Comparison of ENCODE assay signal across 8 mouse cellular contexts in genomic region chr6:14899936-14900578, GRCm38 (mm10). TPM values are rescaled to one million over a fixed set of nuclear protein-coding genes. Genes with fewer than 3 reads are reported as not detected.
DNase-seq lines count a peak whose midpoint lies in the region; ATAC-seq and TF ChIP-seq lines count a peak whose summit lies in the region.

No protein-coding gene starts in this region.

- peak overlapping the region; percentile 42; the same call in 1 of the 2 replicates for H3K4me3 ChIP-seq in kidney, adult 2 months (ENCODE audit: insufficient read depth, low read depth, low read length)
- peak overlapping the region; percentile 54 for H3K4me3 ChIP-seq in midbrain, embryonic 11.5 days (ENCODE audit: low read depth, low read length)

- peaks cover 4% of the 10 kb centered on the region; the same call in 1 of the 2 replicates for H3K27me3 ChIP-seq in kidney, adult 2 months (replicated peaks; ENCODE audit: control insufficient read depth, insufficient read depth, low read length)
- no peaks in the 10 kb centered on the region for H3K27me3 ChIP-seq in midbrain, embryonic 11.5 days (ENCODE audit: control insufficient read depth, insufficient read depth, low read length)

- no peak overlapping the region for H3K27ac ChIP-seq in kidney, adult 2 months (ENCODE audit: insufficient read depth, low read depth, low read length)
- H3K27ac ChIP-seq in midbrain, embryonic 11.5 days (ENCODE audit: low read depth, low read length), result peak overlapping the region; percentile 87

- H3K4me2 ChIP-seq in midbrain, embryonic 11.5 days, result peak overlapping the region; percentile 92

- peak; percentile 43 for ATAC-seq in midbrain, embryonic 11.5 days (ENCODE audit: low FRiP score)
- ATAC-seq in erythroblast, adult 5-6 weeks (replicated peaks; ENCODE audit: low FRiP score, poor library complexity, severe bottlenecking), result no peak

- TF ChIP-seq POLR2A in kidney, adult 2 months (IDR thresholded peaks at IDR 0.05; ENCODE audit: low read depth, low read length), result no peak

- 5% methylated on average over 29 of the region's 29 CpGs for WGBS in kidney, adult 2 months
- under 1% methylated on average over 29 of the region's 29 CpGs for WGBS in midbrain, embryonic 11.5 days

- no peaks in the 10 kb centered on the region for H3K4me1 ChIP-seq in kidney, adult 2 months (ENCODE audit: control insufficient read depth, insufficient read depth, low read length)
- H3K4me1 ChIP-seq in midbrain, embryonic 11.5 days (ENCODE audit: control insufficient read depth, insufficient read depth, low read length), result peaks cover 24% of the 10 kb centered on the region

- H3K9ac ChIP-seq in midbrain, embryonic 11.5 days (ENCODE audit: low read length), result peak overlapping the region; percentile 72

- DNase-seq in kidney, adult 2 months, result no peak
- no peak for DNase-seq in kidney, adult 11 months
- DNase-seq in adrenal gland, postnatal 36 days, result peak; percentile 16 to 22
- peak; percentile 28 for DNase-seq in forelimb bud, embryonic 11.5 days (ENCODE audit: low read depth, low spot score)
- DNase-seq in kidney, postnatal 14 days, result peak; percentile 3
- peak; percentile 97 for DNase-seq in midbrain, embryonic 11.5 days (ENCODE audit: low spot score, missing footprints)
- no peak for DNase-seq in left cerebral cortex, adult 8-10 months (ENCODE audit: low spot score in 2 of 2)

- TF ChIP-seq CTCF in kidney, adult 2 months (conservative IDR thresholded peaks at IDR 0.05; ENCODE audit: insufficient read depth, insufficient read length, low read depth, low read length), result no peak

- no peaks in the 10 kb centered on the region for H3K36me3 ChIP-seq in kidney, adult 2 months (ENCODE audit: control insufficient read depth, insufficient read depth, low read length)
- H3K36me3 ChIP-seq in midbrain, embryonic 11.5 days (ENCODE audit: control insufficient read depth, insufficient read depth, low read length), result no peaks in the 10 kb centered on the region

- no peaks in the 10 kb centered on the region for H3K9me3 ChIP-seq in midbrain, embryonic 11.5 days (ENCODE audit: control insufficient read depth, low read length)

RNA-seq across cellular contexts. Expression of gene Foxp2, which starts 1.1 kb away (rescaled TPM):
- polyA plus RNA-seq in kidney, adult 2 months (2012; rRNA removed), result 0.69 and 0.86 TPM in 2 replicates
- 1 to 10 TPM; 6.1 to 6.2 TPM for total RNA-seq in adrenal gland, postnatal 36 days (2021)
- 42.4 and 45.4 TPM in 2 replicates for polyA plus RNA-seq in midbrain, embryonic 11.5 days (2014; fragmentation: Nextera tagmentation; extraction: Ambion mirVana)
- total RNA-seq in erythroblast, adult 5-6 weeks (2015; ENCODE audit: low replicate concordance), result not detected in 2 replicates
- 0.17 TPM in 1 of 2 replicates, not detected in the other for total RNA-seq in erythroblast, adult 5-6 weeks (2017; ENCODE audit: low replicate concordance)
- 10 to 100 TPM; 17.4 to 23.3 (median 20.3) TPM for total RNA-seq in left cerebral cortex, adult 8-10 months (2022)

Comparison
In these comparisons a context has a peak if more than half of its experiments do, and no peak if none do; other contexts are left out.
1. DNase-seq: peak in adrenal gland, postnatal 36 days (2 of 2), forelimb bud, embryonic 11.5 days (single experiment), kidney, postnatal 14 days (single experiment) and midbrain, embryonic 11.5 days (single experiment); none in kidney, adult 2 months (single experiment), kidney, adult 11 months (single experiment) and left cerebral cortex, adult 8-10 months (0 of 2).
2. RNA of gene Foxp2, which starts 1.1 kb away (total RNA-seq): 17.4 to 23.3 TPM in left cerebral cortex, adult 8-10 months and 6.1 to 6.2 TPM in adrenal gland, postnatal 36 days; 0.17 TPM in erythroblast, adult 5-6 weeks; every median in the first group is over 4 times any median in the second.